Mouse (Mus musculus): ENCODE measurements around the gene Ssh2. TPM values are rescaled to one million over a fixed set of nuclear protein-coding genes. Genes with fewer than 3 reads are reported as not detected.
A peak's percentile ranks its signal among the peaks of the same experiment; 100 is the strongest.

The Ssh2 gene
- polyA plus RNA-seq, 1 experiment from 2014 or later = 8.2 TPM

- no peak for ATAC-seq (ENCODE audit: insufficient number of reproducible peaks, low FRiP score, low TSS enrichment, low read depth)
- 34% methylated on average over 4 of the region's 4 CpGs for WGBS
- Histone ChIP-seq H3K27me3 (peaks cover 67% of the 10 kb centered on the region), H3K9ac (no peak overlapping the region), H3K4me2 (replicated peaks) (no peak overlapping the region), H3K4me1 (peaks cover 31% of the 10 kb centered on the region), H3K4me3 (replicated peaks) (no peak overlapping the region), H3K9me3 (replicated peaks) (no peaks in the 10 kb centered on the region), H3K27ac (replicated peaks) (no peak overlapping the region), H3K36me3 (no peaks in the 10 kb centered on the region)
Observed at GRCm38 (mm10) chr11:77464684-77465083, 248.6 kb downstream of the Ssh2 start.

DNA sequence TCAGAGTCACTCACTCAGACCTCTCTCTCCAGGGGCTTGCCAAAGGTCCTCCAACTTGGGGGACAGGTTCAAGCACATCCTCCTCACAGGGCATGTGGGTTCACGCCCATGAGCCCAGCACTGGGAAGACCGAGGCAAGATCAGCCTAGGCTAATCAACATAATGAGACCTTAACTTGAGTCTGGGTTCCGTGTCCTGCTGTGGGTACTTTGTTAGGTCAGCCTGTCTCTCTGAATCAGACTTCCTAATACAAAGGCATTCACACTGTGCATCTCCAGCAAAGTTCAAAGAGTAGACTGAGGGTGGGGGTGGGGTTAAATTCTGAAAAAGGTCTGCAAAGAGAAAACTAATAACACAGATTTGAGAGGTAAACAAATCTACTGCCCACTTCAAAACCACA is 249.0 kb downstream of the Ssh2 start:
- Histone ChIP-seq H3K27me3 (peaks cover 67% of the 10 kb centered on the region), H3K4me3 (replicated peaks) (no peak overlapping the region), H3K4me1 (peaks cover 31% of the 10 kb centered on the region), H3K27ac (replicated peaks) (no peak overlapping the region), H3K9me3 (replicated peaks) (no peaks in the 10 kb centered on the region), H3K4me2 (replicated peaks) (no peak overlapping the region), H3K36me3 (no peaks in the 10 kb centered on the region), H3K9ac (no peak overlapping the region)
- 51% methylated on average over 3 of the region's 3 CpGs for WGBS
- no peak for ATAC-seq (ENCODE audit: insufficient number of reproducible peaks, low FRiP score, low TSS enrichment, low read depth)

GRCm38 (mm10) chr11:77466544-77466943 is 250.5 kb downstream of the Ssh2 start:
- Histone ChIP-seq H3K27ac (replicated peaks) (no peak overlapping the region), H3K4me1 (peaks cover 31% of the 10 kb centered on the region), H3K9ac (no peak overlapping the region), H3K36me3 (peaks cover 7% of the 10 kb centered on the region), H3K4me2 (replicated peaks) (peak overlapping the region; percentile 30; the same call in 1 of the 2 replicates), H3K4me3 (replicated peaks) (peak overlapping the region; percentile 3; the same call in 1 of the 2 replicates), H3K9me3 (replicated peaks) (no peaks in the 10 kb centered on the region), H3K27me3 (peaks cover 61% of the 10 kb centered on the region)
- no peak for ATAC-seq (ENCODE audit: insufficient number of reproducible peaks, low FRiP score, low TSS enrichment, low read depth)
- 40% methylated on average over 9 of the region's 9 CpGs for WGBS

GRCm38 (mm10) chr11:77467157-77467556 is 251.1 kb downstream of the Ssh2 start:
- H3K9me3 ChIP-seq (replicated peaks) = no peaks in the 10 kb centered on the region
- WGBS = 3% methylated on average over 25 of the region's 25 CpGs
- peak overlapping the region; percentile 30 for H3K4me2 ChIP-seq (replicated peaks)
- peaks cover 26% of the 10 kb centered on the region for H3K4me1 ChIP-seq
- no peak for ATAC-seq (ENCODE audit: insufficient number of reproducible peaks, low FRiP score, low TSS enrichment, low read depth)
- peaks cover 55% of the 10 kb centered on the region for H3K27me3 ChIP-seq
- H3K27ac ChIP-seq (replicated peaks) = no peak overlapping the region
- H3K9ac ChIP-seq = no peak overlapping the region
- peak overlapping the region; percentile 3 for H3K4me3 ChIP-seq (replicated peaks)
- H3K36me3 ChIP-seq = peaks cover 13% of the 10 kb centered on the region

DNA sequence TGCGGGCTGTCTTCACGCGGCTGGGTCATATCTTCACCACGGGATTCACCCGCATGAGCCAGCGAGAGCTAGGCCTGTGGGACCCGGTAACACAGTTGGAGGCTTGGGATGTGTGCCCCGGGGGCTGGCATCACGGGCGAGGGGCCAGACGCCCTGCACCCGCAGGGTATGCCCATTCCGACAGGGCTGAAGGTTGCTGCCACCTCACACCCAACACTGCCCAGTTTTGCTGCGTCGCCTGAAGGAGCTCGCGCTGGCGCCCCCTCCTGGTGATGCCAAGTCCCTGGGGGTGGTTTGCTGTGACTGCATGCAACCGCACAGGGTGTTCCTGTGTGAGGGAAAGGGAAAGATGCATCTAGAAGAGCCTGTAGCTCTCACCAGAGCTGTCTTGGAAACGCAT is 251.7 kb downstream of the Ssh2 start:
- no peak overlapping the region for H3K9ac ChIP-seq
- H3K4me1 ChIP-seq = peaks cover 20% of the 10 kb centered on the region
- peaks cover 20% of the 10 kb centered on the region for H3K36me3 ChIP-seq
- peak overlapping the region; percentile 10; the same call in 1 of the 2 replicates for H3K4me3 ChIP-seq (replicated peaks)
- no peak for ATAC-seq (ENCODE audit: insufficient number of reproducible peaks, low FRiP score, low TSS enrichment, low read depth)
- peaks cover 50% of the 10 kb centered on the region for H3K27me3 ChIP-seq
- no peaks in the 10 kb centered on the region for H3K9me3 ChIP-seq (replicated peaks)
- H3K27ac ChIP-seq (replicated peaks) = no peak overlapping the region
- peak overlapping the region; percentile 34 for H3K4me2 ChIP-seq (replicated peaks)
- WGBS = 13% methylated on average over 20 of the region's 20 CpGs

GRCm38 (mm10) chr11:77468397-77468796 is 252.3 kb downstream of the Ssh2 start:
- Histone ChIP-seq H3K27me3 (peaks cover 44% of the 10 kb centered on the region), H3K4me2 (replicated peaks) (no peak overlapping the region), H3K4me3 (replicated peaks) (no peak overlapping the region), H3K9ac (no peak overlapping the region), H3K36me3 (peaks cover 22% of the 10 kb centered on the region), H3K27ac (replicated peaks) (no peak overlapping the region), H3K9me3 (replicated peaks) (no peaks in the 10 kb centered on the region), H3K4me1 (peaks cover 17% of the 10 kb centered on the region)
- 81% methylated on average over 9 of the region's 9 CpGs for WGBS
- no peak for ATAC-seq (ENCODE audit: insufficient number of reproducible peaks, low FRiP score, low TSS enrichment, low read depth)

DNA sequence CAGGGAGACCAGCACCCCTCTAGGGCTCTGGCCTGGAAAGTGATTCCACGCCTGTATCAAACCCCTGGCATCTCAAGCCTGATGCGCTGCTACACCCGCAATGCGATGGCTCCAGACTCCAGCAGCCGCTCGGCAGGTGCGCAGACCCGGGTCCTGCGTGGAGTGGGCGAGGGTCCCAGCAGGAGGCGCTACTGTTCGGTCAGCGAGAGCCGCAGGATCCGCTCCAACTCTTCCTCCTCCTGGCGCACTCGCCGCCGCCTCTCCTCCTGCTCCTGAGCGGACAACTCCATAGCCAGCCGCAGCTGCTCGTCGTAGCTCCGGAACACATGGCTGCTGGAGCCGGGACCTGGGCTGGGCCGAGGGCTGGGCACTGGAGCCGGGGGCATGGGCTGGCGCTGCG is 255.3 kb downstream of the Ssh2 start:
- Histone ChIP-seq H3K27me3 (peaks cover 26% of the 10 kb centered on the region), H3K9ac (no peak overlapping the region), H3K4me1 (peaks cover 14% of the 10 kb centered on the region), H3K4me2 (replicated peaks) (no peak overlapping the region), H3K36me3 (peaks cover 27% of the 10 kb centered on the region), H3K9me3 (replicated peaks) (no peaks in the 10 kb centered on the region), H3K27ac (replicated peaks) (no peak overlapping the region), H3K4me3 (replicated peaks) (no peak overlapping the region)
- no peak for ATAC-seq (ENCODE audit: insufficient number of reproducible peaks, low FRiP score, low TSS enrichment, low read depth)
- 72% methylated on average over 29 of the region's 29 CpGs for WGBS

GRCm38 (mm10) chr11:77472775-77473174 is 256.7 kb downstream of the Ssh2 start:
- H3K9me3 ChIP-seq (replicated peaks) = no peaks in the 10 kb centered on the region
- no peak overlapping the region for H3K4me2 ChIP-seq (replicated peaks)
- H3K9ac ChIP-seq = no peak overlapping the region
- WGBS = 90% methylated on average over 16 of the region's 16 CpGs
- H3K4me1 ChIP-seq = 0 out of 2 replicates have a peak, but pooled peaks cover 3% of the 10 kb centered on the region
- H3K36me3 ChIP-seq = peaks cover 27% of the 10 kb centered on the region
- no peak overlapping the region for H3K4me3 ChIP-seq (replicated peaks)
- H3K27ac ChIP-seq (replicated peaks) = no peak overlapping the region
- H3K27me3 ChIP-seq = peaks cover 12% of the 10 kb centered on the region
- no peak for ATAC-seq (ENCODE audit: insufficient number of reproducible peaks, low FRiP score, low TSS enrichment, low read depth)

GRCm38 (mm10) chr11:77476216-77476615 is 260.1 kb downstream of the Ssh2 start:
- H3K4me2 ChIP-seq (replicated peaks) = no peak overlapping the region
- H3K27me3 ChIP-seq = no peaks in the 10 kb centered on the region
- no peak for ATAC-seq (ENCODE audit: insufficient number of reproducible peaks, low FRiP score, low TSS enrichment, low read depth)
- no peak overlapping the region for H3K9ac ChIP-seq
- no peaks in the 10 kb centered on the region for H3K4me1 ChIP-seq
- H3K36me3 ChIP-seq = peaks cover 24% of the 10 kb centered on the region
- no peak overlapping the region for H3K4me3 ChIP-seq (replicated peaks)
- H3K27ac ChIP-seq (replicated peaks) = no peak overlapping the region
- no peaks in the 10 kb centered on the region for H3K9me3 ChIP-seq (replicated peaks)
- 86% methylated on average over 14 of the region's 14 CpGs for WGBS

- Histone ChIP-seq H3K4me1 (no peaks in the 10 kb centered on the region), H3K27ac (replicated peaks) (no peak overlapping the region), H3K4me3 (replicated peaks) (no peak overlapping the region), H3K9me3 (replicated peaks) (no peaks in the 10 kb centered on the region), H3K27me3 (no peaks in the 10 kb centered on the region), H3K36me3 (peaks cover 17% of the 10 kb centered on the region), H3K4me2 (replicated peaks) (no peak overlapping the region), H3K9ac (no peak overlapping the region)
- no peak for ATAC-seq (ENCODE audit: insufficient number of reproducible peaks, low FRiP score, low TSS enrichment, low read depth)
- 93% methylated on average over 6 of the region's 6 CpGs for WGBS
Observed at GRCm38 (mm10) chr11:77476895-77477294, 260.8 kb downstream of the Ssh2 start.

DNA sequence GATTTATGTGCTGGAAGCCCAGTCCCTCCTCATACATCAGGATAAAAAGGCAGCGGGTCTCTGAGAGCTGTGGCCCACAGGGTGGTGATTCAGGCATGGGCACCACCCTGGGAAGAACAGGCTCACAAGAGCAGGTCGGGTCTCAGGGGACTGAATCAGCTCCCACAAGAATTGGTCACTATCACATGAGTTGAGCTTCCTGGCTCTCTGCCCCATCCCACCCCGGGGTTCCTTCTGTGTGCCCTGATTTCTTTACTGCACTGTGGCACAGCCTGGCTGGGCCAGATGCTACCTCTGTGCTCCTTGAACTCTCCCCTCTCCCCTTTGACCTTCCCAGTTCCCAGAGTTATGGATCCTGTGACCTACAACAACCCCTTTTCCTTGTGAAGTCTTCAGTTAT is 267.0 kb downstream of the Ssh2 start:
- Histone ChIP-seq H3K9ac (no peak overlapping the region), H3K27ac (replicated peaks) (no peak overlapping the region), H3K9me3 (replicated peaks) (no peaks in the 10 kb centered on the region), H3K4me1 (peaks cover 29% of the 10 kb centered on the region), H3K4me3 (replicated peaks) (no peak overlapping the region), H3K27me3 (no peaks in the 10 kb centered on the region), H3K4me2 (replicated peaks) (no peak overlapping the region), H3K36me3 (no peaks in the 10 kb centered on the region)
- WGBS = 74% methylated on average over 3 of the region's 3 CpGs
- ATAC-seq (ENCODE audit: insufficient number of reproducible peaks, low FRiP score, low TSS enrichment, low read depth) = no peak

DNA sequence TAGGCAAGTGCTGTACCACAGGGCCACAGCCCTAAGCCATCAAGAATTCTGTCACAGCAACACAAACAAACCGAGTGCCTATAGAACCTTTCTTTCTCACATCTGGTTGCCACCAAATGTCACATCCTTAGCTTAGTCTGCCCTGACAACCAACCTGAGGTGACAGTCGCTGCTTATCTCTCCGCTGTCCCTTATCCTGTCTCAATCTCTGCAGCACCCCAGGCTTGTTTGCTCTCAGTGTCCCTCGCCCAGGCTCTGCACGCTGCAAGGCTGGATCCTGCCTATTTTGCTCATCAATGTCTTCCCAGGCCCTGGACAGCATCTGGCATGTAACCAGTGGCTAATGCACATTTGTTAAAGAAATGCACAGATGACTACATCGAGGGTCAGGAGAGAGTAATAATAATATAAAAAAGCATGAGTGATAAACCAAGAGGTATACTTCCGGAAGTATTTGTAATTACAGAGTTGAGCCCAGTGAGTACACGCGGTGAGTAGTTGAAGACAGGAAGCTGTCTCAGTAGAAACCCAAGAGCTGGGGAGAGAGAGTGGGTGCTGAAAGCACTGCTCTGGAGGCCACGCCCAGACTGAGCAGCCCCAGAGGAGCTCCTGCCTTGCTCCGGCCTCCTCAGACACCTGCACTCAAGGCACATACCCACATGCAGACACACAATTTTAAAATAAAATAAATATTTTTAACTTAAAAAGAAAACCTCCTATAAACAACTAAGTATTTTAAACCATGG is 267.6 kb downstream of the Ssh2 start:
- H3K4me2 ChIP-seq (replicated peaks) = no peak overlapping the region
- WGBS = 63% methylated on average over 11 of the region's 11 CpGs
- no peaks in the 10 kb centered on the region for H3K27me3 ChIP-seq
- ATAC-seq (ENCODE audit: insufficient number of reproducible peaks, low FRiP score, low TSS enrichment, low read depth) = no peak
- H3K4me1 ChIP-seq = peaks cover 35% of the 10 kb centered on the region
- no peak overlapping the region for H3K27ac ChIP-seq (replicated peaks)
- no peak overlapping the region for H3K4me3 ChIP-seq (replicated peaks)
- H3K36me3 ChIP-seq = no peaks in the 10 kb centered on the region
- H3K9me3 ChIP-seq (replicated peaks) = no peaks in the 10 kb centered on the region
- no peak overlapping the region for H3K9ac ChIP-seq

Measured in embryonic facial prominence, embryonic 15.5 days (tissue).